Comparison of ENCODE assay signal across 21 mouse cellular contexts in the genomic region with DNA sequence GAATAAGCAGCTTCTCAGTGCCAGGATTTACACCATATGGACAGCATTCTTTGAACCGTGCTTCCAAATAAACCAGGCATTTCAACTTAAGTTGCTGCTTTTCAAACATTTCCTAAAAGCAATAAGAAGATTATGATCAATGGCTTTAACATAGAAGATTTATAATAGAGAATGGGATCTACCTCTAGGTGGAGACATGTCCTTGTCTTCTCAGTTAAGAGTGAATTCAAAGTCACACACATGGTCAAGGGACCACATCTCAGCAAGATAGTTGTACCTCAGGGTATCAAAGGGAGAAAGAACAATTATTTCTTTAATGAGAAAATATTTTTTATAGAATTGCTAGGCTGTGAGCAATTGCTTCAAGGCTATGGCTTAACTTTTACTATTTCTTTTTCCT.
DNase-seq lines count a peak whose midpoint lies in the region; ATAC-seq and TF ChIP-seq lines count a peak whose summit lies in the region.
"Had no signal": no experiment of that assay in that cellular context is flagged by ENCODE, and none has a peak within 500 bp of the region (broad histone marks: within the 10 kb centered on the region; RNA-seq: fewer than 3 reads in every experiment).

No protein-coding gene starts in this region.

- no peaks in the 10 kb centered on the region for H3K36me3 ChIP-seq in liver, adult 2 months (ENCODE audit: control insufficient read depth, insufficient read depth, low read length)
- no peaks in the 10 kb centered on the region for H3K36me3 ChIP-seq in liver, embryonic 11.5 days (ENCODE audit: control insufficient read depth, insufficient read depth, low read length)
- H3K36me3 ChIP-seq: embryonic facial prominence, embryonic 10.5 days; heart, embryonic 15.5 days; hindbrain, embryonic 10.5 days; hindbrain, embryonic 15.5 days had no signal

- WGBS in liver, adult 2 months, result 70% methylated on average over 1 of the region's 1 CpGs
- 66% methylated on average over 1 of the region's 1 CpGs for WGBS in liver, embryonic 11.5 days

- 0 out of 2 replicates have a peak, but pooled peaks have one; percentile 17 for TF ChIP-seq CTCF in liver, adult 2 months (IDR thresholded peaks at IDR 0.05; ENCODE audit: low read depth, low read length)
- TF ChIP-seq CTCF in brain, embryonic 14.5 days (IDR thresholded peaks at IDR 0.05; ENCODE audit: borderline replicate concordance, extremely low read depth, insufficient read depth, insufficient read length), result no peak

- H3K9me3 ChIP-seq in liver, embryonic 11.5 days (ENCODE audit: control insufficient read depth, low read length), result no peaks in the 10 kb centered on the region
- H3K9me3 ChIP-seq: embryonic facial prominence, embryonic 10.5 days; forebrain, embryonic 13.5 days; heart, embryonic 15.5 days; hindbrain, embryonic 10.5 days; hindbrain, embryonic 15.5 days had no signal

- peak; percentile 5 for DNase-seq in kidney, adult 9 months
- no peak for DNase-seq in kidney, postnatal 4 days
- DNase-seq in liver, adult 2 months (ENCODE audit: extremely low read depth, low read depth, low spot score), result peak; percentile 13
- DNase-seq in liver, embryonic 11.5 days (ENCODE audit: low spot score), result no peak
- peak; percentile 10 for DNase-seq in A20 (ENCODE audit: low read depth, low spot score)
- peak; percentile 14 for DNase-seq in brain, embryonic 14.5 days (ENCODE audit: low read depth)
- no peak for DNase-seq in thymus, adult 18-20 months
- DNase-seq: adrenal gland, postnatal 14 days; cerebellum, adult 18-20 months; forebrain, postnatal 0 days; heart, adult 2 months; heart, postnatal 14 days had no signal

- no peak overlapping the region for H3K4me3 ChIP-seq in liver, adult 2 months (ENCODE audit: insufficient read depth, low read depth, low read length)
- no peak overlapping the region for H3K4me3 ChIP-seq in liver, embryonic 11.5 days (ENCODE audit: low read depth, low read length)
- H3K4me3 ChIP-seq: embryonic facial prominence, embryonic 10.5 days; forebrain, embryonic 13.5 days; heart, adult 2 months; heart, embryonic 15.5 days; hindbrain, embryonic 10.5 days; hindbrain, embryonic 15.5 days had no signal

- H3K4me1 ChIP-seq in liver, adult 2 months (ENCODE audit: control insufficient read depth, insufficient read depth, low read length), result no peaks in the 10 kb centered on the region
- H3K4me1 ChIP-seq in liver, embryonic 11.5 days (replicated peaks; ENCODE audit: control insufficient read depth, insufficient read depth, low read length), result no peaks in the 10 kb centered on the region
- H3K4me1 ChIP-seq: embryonic facial prominence, embryonic 10.5 days; forebrain, embryonic 13.5 days; heart, embryonic 15.5 days; hindbrain, embryonic 10.5 days; hindbrain, embryonic 15.5 days had no signal

- no peak overlapping the region for H3K9ac ChIP-seq in liver, adult 2 months (ENCODE audit: low read depth, low read length)
- no peak overlapping the region for H3K9ac ChIP-seq in liver, embryonic 11.5 days (ENCODE audit: low read depth, low read length)
- H3K9ac ChIP-seq: forebrain, embryonic 13.5 days; forebrain, postnatal 0 days; heart, embryonic 15.5 days; hindbrain, embryonic 15.5 days had no signal

- H3K27ac ChIP-seq in liver, adult 2 months (replicated peaks; ENCODE audit: insufficient read depth, low read depth, low read length), result no peak overlapping the region
- no peak overlapping the region for H3K27ac ChIP-seq in liver, embryonic 11.5 days (ENCODE audit: low read depth, low read length)
- H3K27ac ChIP-seq: embryonic facial prominence, embryonic 10.5 days; forebrain, embryonic 13.5 days; heart, adult 2 months; heart, embryonic 15.5 days; hindbrain, embryonic 10.5 days; hindbrain, embryonic 15.5 days had no signal

- H3K27me3 ChIP-seq in liver, adult 2 months (ENCODE audit: control insufficient read depth, insufficient read depth, low read length), result no peaks in the 10 kb centered on the region
- no peaks in the 10 kb centered on the region for H3K27me3 ChIP-seq in liver, embryonic 11.5 days (replicated peaks; ENCODE audit: control insufficient read depth, insufficient read depth, low read length)
- H3K27me3 ChIP-seq: forebrain, embryonic 13.5 days; heart, embryonic 15.5 days; hindbrain, embryonic 15.5 days; Patski had no signal

- no peak for TF ChIP-seq POLR2A in liver, adult 2 months (IDR thresholded peaks at IDR 0.05; ENCODE audit: extremely low read depth, insufficient read depth, low read length)
- TF ChIP-seq POLR2A in brain, embryonic 14.5 days (IDR thresholded peaks at IDR 0.05; ENCODE audit: borderline replicate concordance, extremely low read depth, insufficient read depth, insufficient read length, poor library complexity, severe bottlenecking), result no peak

- H3K4me2 ChIP-seq in liver, embryonic 11.5 days, result no peak overlapping the region
- H3K4me2 ChIP-seq: forebrain, embryonic 13.5 days; heart, embryonic 11.5 days; heart, embryonic 15.5 days; hindbrain, embryonic 15.5 days had no signal

- no peaks in the 10 kb centered on the region for H3K79me2 ChIP-seq in liver, adult 2 months (ENCODE audit: control insufficient read depth, insufficient read depth, low read length)

- no peak for ATAC-seq in liver, embryonic 11.5 days (replicated peaks; ENCODE audit: low FRiP score)
- ATAC-seq: activated CD4-positive, CD25-positive, alpha-beta regulatory T cell, adult 4 months; forebrain, embryonic 13.5 days; forebrain, postnatal 0 days; inflammation-experienced regulatory T-cells, adult 6 months; Patski had no signal

Comparison
In these comparisons a context has a peak if more than half of its experiments do, and no peak if none do; other contexts are left out.
1. DNase-seq: peak in kidney, adult 9 months (single experiment), liver, adult 2 months (single experiment), A20 (single experiment) and brain, embryonic 14.5 days (single experiment); none in kidney, postnatal 4 days (0 of 2), liver, embryonic 11.5 days (single experiment) and thymus, adult 18-20 months (0 of 2).